ENCODE assay signal across 8 mouse cellular contexts in genomic region chr5:143528308-143528683, GRCm38 (mm10). TPM values are rescaled to one million over a fixed set of nuclear protein-coding genes. Genes with fewer than 3 reads are reported as not detected.
A peak's percentile ranks its signal among the peaks of the same experiment; 100 is the strongest.
DNase-seq lines count a peak whose midpoint lies in the region; ATAC-seq and TF ChIP-seq lines count a peak whose summit lies in the region.

No protein-coding gene starts in this region.

- WGBS in kidney, embryonic 15.5 days = 17% methylated on average over 7 of the region's 7 CpGs
- 21% methylated on average over 7 of the region's 7 CpGs for WGBS in bone marrow, adult 2 months
- WGBS in hindbrain, embryonic 11.5 days = 11% methylated on average over 7 of the region's 7 CpGs
- WGBS in midbrain, embryonic 12.5 days = 16% methylated on average over 7 of the region's 7 CpGs

- no peak for DNase-seq in kidney, adult 9 months
- DNase-seq in hindbrain, embryonic 11.5 days (ENCODE audit: low spot score) = no peak
- DNase-seq in cerebellum, adult 11 months = no peak
- DNase-seq in left cerebral cortex, postnatal 25 days (ENCODE audit: low spot score in 2 of 2) = no peak
- no peak for DNase-seq in layer of hippocampus, postnatal 14 days (ENCODE audit: low spot score in 2 of 2)

- peaks cover 2% of the 10 kb centered on the region for H3K36me3 ChIP-seq in kidney, embryonic 15.5 days
- no peaks in the 10 kb centered on the region for H3K36me3 ChIP-seq in hindbrain, embryonic 11.5 days (ENCODE audit: control insufficient read depth, insufficient read depth, low read length)
- 0 out of 2 replicates have a peak, but pooled peaks cover 7% of the 10 kb centered on the region for H3K36me3 ChIP-seq in midbrain, embryonic 12.5 days

- H3K4me2 ChIP-seq in kidney, embryonic 15.5 days = peak overlapping the region; percentile 72
- H3K4me2 ChIP-seq in hindbrain, embryonic 11.5 days (replicated peaks; ENCODE audit: low read depth, low read length) = peak overlapping the region; percentile 62
- peak overlapping the region; percentile 82 for H3K4me2 ChIP-seq in midbrain, embryonic 12.5 days (replicated peaks)

- no peak for TF ChIP-seq POLR2A in bone marrow, adult 2 months (IDR thresholded peaks at IDR 0.05; ENCODE audit: borderline replicate concordance, control insufficient read depth, low read depth, low read length)

- H3K27me3 ChIP-seq in kidney, embryonic 15.5 days = no peaks in the 10 kb centered on the region
- no peaks in the 10 kb centered on the region for H3K27me3 ChIP-seq in hindbrain, embryonic 11.5 days (ENCODE audit: control insufficient read depth, insufficient read depth, low read length)
- no peaks in the 10 kb centered on the region for H3K27me3 ChIP-seq in midbrain, embryonic 12.5 days

- intact Hi-C loops in left cerebral cortex, postnatal 25 days (cut with DNase I) = loop anchor here (2.0 kb wide), 1 partner anchor 19 kb away; no protein-coding TSS in a partner anchor

- peak overlapping the region; percentile 100 for H3K9ac ChIP-seq in kidney, embryonic 15.5 days
- peak overlapping the region; percentile 99 for H3K9ac ChIP-seq in hindbrain, embryonic 11.5 days (ENCODE audit: low read depth, low read length)
- peak overlapping the region; percentile 98 for H3K9ac ChIP-seq in midbrain, embryonic 12.5 days (replicated peaks)

- peak overlapping the region; percentile 93 for H3K4me3 ChIP-seq in kidney, embryonic 15.5 days (replicated peaks)
- peak overlapping the region; percentile 82 for H3K4me3 ChIP-seq in bone marrow, adult 2 months (replicated peaks; ENCODE audit: control insufficient read depth, low read depth, low read length)
- H3K4me3 ChIP-seq in hindbrain, embryonic 11.5 days (ENCODE audit: low read depth, low read length) = peak overlapping the region; percentile 97
- peak overlapping the region; percentile 99 for H3K4me3 ChIP-seq in midbrain, embryonic 12.5 days

- ATAC-seq in kidney, embryonic 15.5 days (replicated peaks; ENCODE audit: low FRiP score) = peak; percentile 16
- peak; percentile 49 for ATAC-seq in hindbrain, embryonic 11.5 days (ENCODE audit: low FRiP score)
- no peak; the same call in 1 of the 2 replicates for ATAC-seq in midbrain, embryonic 12.5 days (ENCODE audit: low FRiP score, low read depth)

- TF ChIP-seq CTCF in bone marrow, adult 2 months (IDR thresholded peaks at IDR 0.05; ENCODE audit: control insufficient read depth, insufficient read depth, low read length) = no peak

- no peaks in the 10 kb centered on the region for H3K9me3 ChIP-seq in kidney, embryonic 15.5 days (replicated peaks)
- no peaks in the 10 kb centered on the region for H3K9me3 ChIP-seq in hindbrain, embryonic 11.5 days (ENCODE audit: control insufficient read depth, low read length)
- H3K9me3 ChIP-seq in midbrain, embryonic 12.5 days = no peaks in the 10 kb centered on the region

- H3K4me1 ChIP-seq in kidney, embryonic 15.5 days = peaks cover 30% of the 10 kb centered on the region
- H3K4me1 ChIP-seq in bone marrow, adult 2 months (ENCODE audit: control insufficient read depth, insufficient read depth, low read length) = peaks cover 4% of the 10 kb centered on the region
- peaks cover 9% of the 10 kb centered on the region; the same call in 1 of the 2 replicates for H3K4me1 ChIP-seq in hindbrain, embryonic 11.5 days (replicated peaks; ENCODE audit: control insufficient read depth, insufficient read depth, low read length)
- H3K4me1 ChIP-seq in midbrain, embryonic 12.5 days = peaks cover 30% of the 10 kb centered on the region

- peak overlapping the region; percentile 100 for H3K27ac ChIP-seq in kidney, embryonic 15.5 days
- peak overlapping the region; percentile 99 for H3K27ac ChIP-seq in bone marrow, adult 2 months (ENCODE audit: control insufficient read depth, insufficient read depth, low read depth, low read length, poor library complexity)
- H3K27ac ChIP-seq in hindbrain, embryonic 11.5 days (ENCODE audit: low read depth, low read length) = peak overlapping the region; percentile 94
- peak overlapping the region; percentile 96 for H3K27ac ChIP-seq in midbrain, embryonic 12.5 days (replicated peaks)

RNA-seq across cellular contexts. Expression of gene Rac1, which starts 0.5 kb away (rescaled TPM):
- polyA plus RNA-seq in kidney, embryonic 15.5 days (2015; fragmentation: Nextera tagmentation; extraction: Ambion mirVana) = 459 and 494 TPM in 2 replicates
- 75.0 and 92.5 TPM in 2 replicates for polyA plus RNA-seq in bone marrow, adult 2 months (2011; ENCODE audit: insufficient read depth, insufficient read length, low replicate concordance, missing spikeins)
- 471 and 512 TPM in 2 replicates for polyA plus RNA-seq in hindbrain, embryonic 11.5 days (2014; fragmentation: Nextera tagmentation; extraction: Ambion mirVana)
- polyA plus RNA-seq in midbrain, embryonic 12.5 days (2016; fragmentation: Nextera tagmentation; extraction: Ambion mirVana) = 384 and 397 TPM in 2 replicates
- 100 to 1,000 TPM; 354 to 378 TPM for total RNA-seq in left cerebral cortex, postnatal 25 days (2021)
- total RNA-seq in layer of hippocampus, postnatal 14 days (2021) = 100 to 1,000 TPM; 430 to 453 TPM
